Mouse (Mus musculus): ENCODE measurements around the gene Gipc1. TPM values are rescaled to one million over a fixed set of nuclear protein-coding genes. Genes with fewer than 3 reads are reported as not detected.

The Gipc1 gene
- total RNA-seq, 2 experiments from 2014 or later, result 84.0 to 86.7 TPM

DNA sequence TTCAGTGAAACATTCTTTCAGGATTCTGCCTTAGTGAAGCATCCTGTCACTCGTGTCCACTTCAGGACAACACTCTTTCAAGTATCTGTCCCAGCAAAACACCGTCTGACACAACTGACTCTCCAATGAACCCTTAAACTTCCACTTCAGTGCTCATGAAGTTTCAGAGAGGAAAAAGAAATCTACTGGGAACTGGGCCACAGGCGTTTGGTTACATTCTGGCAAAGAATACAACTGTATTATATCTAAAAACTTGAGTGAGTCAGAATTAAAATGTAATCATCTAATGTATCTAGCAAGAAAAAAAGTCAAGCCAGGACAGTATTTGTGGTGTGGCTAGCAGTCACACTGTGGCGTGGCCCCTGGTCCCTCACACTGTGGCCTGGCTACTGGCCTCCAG lies 13.6 kb upstream of the Gipc1 start:
- intact Hi-C loops (cut with DNase I), result no loop called here
- DNase-seq (ENCODE audit: extremely low spot score in 1 of 2, low spot score in 2 of 2), result no peak

DNA sequence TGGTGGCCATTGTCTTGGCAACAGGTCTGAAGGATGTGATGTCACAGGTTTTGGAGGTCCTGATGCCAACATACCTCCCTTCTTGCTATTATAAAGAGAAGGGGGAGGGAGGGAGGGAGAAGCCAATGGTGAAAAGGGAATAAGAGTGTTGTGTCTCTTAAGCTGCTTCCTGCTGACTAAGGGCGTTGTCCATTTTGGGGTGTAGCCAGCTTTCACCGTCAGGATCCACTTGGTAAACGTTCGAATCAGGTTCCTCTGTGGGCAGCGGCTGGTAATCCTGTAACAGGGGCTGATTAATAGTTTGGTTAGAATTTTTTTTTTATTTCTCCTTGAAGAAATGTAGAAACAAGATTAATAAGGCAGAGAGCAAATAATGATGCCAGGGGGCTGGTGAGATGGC lies 12.8 kb upstream of the Gipc1 start:
- no peak for DNase-seq (ENCODE audit: extremely low spot score in 1 of 2, low spot score in 2 of 2)
- intact Hi-C loops (cut with DNase I), result no loop called here

DNA sequence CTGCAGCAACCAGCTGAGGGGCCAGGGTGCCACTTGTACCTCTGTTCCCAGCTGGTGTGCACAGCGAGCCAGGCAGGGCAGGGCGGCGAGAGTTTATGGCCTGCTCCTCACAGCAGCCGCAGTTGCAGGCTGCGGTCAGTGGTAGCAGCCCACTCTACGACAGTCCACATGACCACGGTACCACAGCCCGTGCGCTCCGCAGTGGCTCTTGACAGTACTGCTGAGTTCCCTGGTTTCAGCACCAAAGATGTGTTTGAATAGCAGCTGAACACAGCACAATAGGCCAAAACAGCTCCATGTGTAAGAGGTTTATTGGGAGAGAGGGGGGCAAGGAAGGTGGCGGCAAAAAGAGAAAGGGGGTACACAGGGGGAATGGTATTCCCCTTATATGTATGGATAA lies 5.0 kb upstream of the Gipc1 start:
- DNase-seq (ENCODE audit: extremely low spot score in 1 of 2, low spot score in 2 of 2), result no peak
- intact Hi-C loops (cut with DNase I), result no loop called here

DNA sequence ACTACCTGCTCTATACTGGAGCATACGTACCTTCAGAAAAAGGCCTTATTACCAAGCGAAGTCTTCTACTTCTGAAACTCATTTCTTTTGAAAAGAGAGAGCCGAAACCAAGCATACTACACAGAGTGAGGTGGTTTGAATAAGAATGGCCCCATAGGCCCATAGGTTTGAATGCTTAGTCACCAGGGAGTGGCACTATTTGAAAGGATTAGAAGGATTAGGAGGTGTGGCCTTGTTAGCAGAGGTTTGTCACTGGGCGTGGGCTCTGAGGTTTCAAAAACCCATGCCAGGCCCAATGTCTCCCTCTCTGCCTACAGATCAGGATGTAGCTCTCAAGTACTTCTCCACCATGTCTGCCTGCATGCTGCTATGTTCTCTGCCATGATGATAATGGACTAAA lies 4.4 kb upstream of the Gipc1 start:
- intact Hi-C loops (cut with DNase I), result no loop called here
- no peak for DNase-seq (ENCODE audit: extremely low spot score in 1 of 2, low spot score in 2 of 2)

DNA sequence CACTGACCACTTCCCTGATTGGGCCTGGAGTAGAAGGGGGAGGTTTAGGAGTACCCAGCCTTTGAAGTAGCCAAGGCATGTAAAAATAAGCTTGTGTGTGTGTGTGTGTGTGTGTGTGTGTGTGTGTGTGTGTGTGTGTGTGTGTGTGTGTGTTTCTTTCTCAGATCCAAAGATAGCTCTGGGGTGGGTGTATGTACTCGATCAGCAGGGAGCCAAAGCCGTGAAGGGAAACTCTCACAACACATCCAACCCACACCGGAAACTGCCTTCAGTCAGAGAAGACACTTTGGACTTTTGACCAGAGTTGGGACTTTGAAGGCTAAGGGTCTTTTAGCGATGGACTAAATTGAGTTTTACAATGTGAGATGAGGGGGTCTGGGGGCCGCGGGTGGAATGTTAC lies 2.8 kb upstream of the Gipc1 start:
- intact Hi-C loops (cut with DNase I), result no loop called here
- DNase-seq (ENCODE audit: extremely low spot score in 1 of 2, low spot score in 2 of 2), result no peak

DNA sequence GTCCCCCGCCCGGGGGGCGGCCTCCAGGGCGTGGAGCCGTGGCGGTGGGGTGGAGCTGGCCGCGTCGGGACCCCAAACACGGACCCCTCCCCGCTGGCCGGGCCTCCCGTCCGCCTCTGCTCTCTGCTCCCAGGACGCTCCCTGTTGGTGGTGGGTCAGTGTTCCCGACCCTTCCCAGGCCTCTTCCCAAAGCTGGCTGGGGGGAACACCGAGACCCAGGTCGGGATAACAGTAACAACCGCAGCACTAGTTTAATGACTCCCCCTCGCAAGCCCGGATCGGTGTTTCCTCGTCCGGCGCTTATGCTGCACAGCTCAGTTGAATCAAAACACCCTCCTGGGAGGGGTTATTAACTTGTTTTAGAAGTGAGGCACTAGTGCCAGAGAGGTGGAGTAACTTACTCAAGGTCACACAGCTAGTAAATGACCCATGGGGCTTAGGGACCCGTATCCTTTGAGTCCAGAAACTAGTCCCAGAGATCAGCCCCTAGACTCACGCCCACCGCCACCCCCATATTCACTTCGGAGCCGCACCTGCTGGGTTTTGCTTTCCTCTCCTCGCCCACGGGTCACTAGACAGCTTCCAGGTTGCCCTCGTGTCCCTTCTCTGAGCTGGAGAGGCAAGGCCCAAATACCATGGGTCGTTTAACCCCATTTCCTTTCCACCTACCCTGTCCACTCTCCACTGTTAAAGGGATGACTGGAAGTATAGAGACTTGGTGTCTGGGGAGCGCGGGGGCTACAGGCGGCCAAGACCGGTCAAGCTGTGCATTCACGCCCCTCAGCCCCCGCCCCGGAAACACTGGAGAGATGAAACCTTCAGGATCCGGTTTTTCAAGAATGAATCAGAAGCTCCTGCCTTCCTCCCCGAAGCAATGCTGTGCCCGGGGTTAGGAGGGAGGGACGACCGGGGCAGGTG lies 526 bp downstream of the Gipc1 start:
- intact Hi-C loops (cut with DNase I), result no loop called here

DNA sequence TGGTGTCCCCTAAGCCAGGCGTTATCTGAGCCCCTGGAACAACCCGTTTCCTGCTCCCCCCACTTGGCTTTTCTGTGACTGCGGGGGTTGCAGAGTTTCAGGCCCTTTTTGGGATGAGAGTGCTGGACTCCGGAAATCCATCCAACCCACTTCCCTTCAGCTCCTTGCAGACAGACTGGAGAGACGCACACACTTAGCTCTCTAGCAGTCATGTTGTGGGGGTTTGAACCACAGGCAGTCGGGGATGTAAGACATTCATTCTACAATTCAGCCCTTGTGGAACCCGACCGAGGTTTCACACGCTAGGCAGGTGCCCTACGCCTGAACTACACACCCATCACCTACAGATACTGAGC lies 1.2 kb downstream of the Gipc1 start:
- no peak for DNase-seq (ENCODE audit: extremely low spot score in 1 of 2, low spot score in 2 of 2)
- intact Hi-C loops (cut with DNase I), result no loop called here

More for the DNA sequence above, 526 bp downstream of the Gipc1 start:
- DNase-seq (ENCODE audit: extremely low spot score in 1 of 2, low spot score in 2 of 2), result peak in 1 of 2 experiments; percentile 61

DNA sequence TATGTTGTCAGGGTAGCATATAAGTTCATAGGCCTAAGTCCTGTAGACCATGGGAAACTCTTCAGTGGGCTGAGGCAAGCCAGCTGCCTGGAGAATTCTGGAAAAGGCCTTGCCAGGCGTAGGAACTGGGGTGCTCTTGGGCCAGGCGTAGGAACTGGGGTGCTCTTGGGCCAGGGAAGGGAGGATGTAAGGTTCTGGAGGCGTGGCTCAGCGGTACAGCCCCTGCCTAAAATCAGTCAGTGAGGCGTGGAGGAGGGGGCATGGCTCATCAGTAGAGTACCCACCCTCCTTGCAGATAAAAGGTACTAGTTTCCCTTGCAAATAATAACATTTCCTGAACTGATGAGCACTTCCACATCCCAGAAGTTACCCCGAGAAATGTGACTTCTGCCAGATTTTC lies 2.2 kb downstream of the Gipc1 start:
- intact Hi-C loops (cut with DNase I), result no loop called here
- no peak for DNase-seq (ENCODE audit: extremely low spot score in 1 of 2, low spot score in 2 of 2)

DNA sequence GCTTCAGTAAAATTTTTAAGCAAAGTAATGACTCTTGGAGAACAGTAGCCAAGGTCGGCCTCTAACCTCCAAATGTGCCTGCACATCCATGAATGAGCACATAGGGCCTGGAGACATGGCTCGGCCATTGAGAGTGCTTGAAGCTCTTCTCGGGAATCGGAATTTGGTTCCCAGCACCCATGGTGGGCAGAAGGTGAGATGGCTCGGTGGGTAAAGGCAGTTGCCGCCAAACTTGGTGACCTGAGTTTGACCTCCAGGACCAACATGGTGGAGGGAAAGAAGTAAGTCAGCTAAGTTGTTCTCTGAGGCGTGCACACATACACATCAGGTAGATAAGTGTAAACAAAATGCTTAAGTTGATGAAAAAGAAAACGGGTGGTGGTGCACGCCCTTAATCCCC lies 3.6 kb downstream of the Gipc1 start:
- intact Hi-C loops (cut with DNase I), result no loop called here
- no peak for DNase-seq (ENCODE audit: extremely low spot score in 1 of 2, low spot score in 2 of 2)

DNA sequence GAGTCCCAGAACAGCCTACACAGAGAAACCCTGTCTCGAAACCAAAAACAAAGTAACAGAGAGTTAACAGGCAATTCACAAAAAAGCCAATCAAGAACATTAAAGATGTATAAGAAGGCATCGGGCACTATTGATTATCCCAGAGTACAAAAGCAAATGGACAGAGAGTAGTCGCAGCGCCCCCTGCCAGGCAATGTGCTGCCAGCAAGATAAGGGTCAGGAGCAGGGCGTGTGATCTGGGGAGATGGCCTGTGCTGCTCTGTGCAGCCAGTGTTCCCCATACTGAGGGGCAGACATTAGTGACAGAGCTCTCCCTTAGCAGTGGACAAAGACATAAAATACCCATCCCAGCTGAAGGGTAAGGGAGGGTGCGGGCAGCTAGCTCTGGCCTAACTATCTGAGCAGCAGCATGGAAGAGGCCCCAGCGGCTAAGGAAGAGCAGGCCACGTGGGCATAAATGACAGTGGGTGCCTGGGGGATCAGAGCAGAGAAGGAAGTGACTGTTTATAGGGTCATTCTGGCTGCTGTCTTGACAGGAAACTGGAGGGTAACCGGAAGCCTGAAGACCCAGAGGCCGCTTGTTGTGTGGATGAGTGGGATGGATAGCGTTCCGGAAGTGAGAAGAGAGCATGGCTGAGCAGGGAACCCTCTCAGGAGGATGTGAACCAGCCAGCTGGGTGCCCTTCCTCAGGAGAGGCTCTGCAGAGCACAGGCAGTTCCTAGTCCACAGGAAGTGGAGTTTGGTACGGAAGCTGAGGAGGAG lies 4.2 kb downstream of the Gipc1 start:
- peak in 1 of 2 experiments; percentile 57 for DNase-seq (ENCODE audit: extremely low spot score in 1 of 2, low spot score in 2 of 2)
- intact Hi-C loops (cut with DNase I), result no loop called here

DNA sequence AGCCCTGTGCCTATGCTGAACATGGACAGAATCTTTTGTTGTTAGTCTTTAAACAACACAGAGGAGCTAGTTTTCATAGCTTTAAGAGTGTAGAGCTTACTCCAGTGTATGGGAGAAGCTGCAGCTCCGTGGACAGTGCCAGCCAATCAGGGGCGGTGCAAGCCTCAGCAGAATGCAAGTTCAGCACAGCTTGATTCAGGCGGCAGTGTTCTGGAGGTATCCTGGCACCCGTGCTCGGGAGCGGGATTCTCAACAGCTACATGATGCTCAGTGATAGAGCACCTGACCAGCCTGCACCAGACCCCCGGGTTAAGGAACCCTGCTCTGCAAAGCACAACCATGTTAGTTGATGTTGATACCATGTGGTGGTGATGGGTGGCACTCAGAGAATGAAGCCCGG lies 8.1 kb downstream of the Gipc1 start:
- no peak for DNase-seq (ENCODE audit: extremely low spot score in 1 of 2, low spot score in 2 of 2)
- intact Hi-C loops (cut with DNase I), result no loop called here

DNA sequence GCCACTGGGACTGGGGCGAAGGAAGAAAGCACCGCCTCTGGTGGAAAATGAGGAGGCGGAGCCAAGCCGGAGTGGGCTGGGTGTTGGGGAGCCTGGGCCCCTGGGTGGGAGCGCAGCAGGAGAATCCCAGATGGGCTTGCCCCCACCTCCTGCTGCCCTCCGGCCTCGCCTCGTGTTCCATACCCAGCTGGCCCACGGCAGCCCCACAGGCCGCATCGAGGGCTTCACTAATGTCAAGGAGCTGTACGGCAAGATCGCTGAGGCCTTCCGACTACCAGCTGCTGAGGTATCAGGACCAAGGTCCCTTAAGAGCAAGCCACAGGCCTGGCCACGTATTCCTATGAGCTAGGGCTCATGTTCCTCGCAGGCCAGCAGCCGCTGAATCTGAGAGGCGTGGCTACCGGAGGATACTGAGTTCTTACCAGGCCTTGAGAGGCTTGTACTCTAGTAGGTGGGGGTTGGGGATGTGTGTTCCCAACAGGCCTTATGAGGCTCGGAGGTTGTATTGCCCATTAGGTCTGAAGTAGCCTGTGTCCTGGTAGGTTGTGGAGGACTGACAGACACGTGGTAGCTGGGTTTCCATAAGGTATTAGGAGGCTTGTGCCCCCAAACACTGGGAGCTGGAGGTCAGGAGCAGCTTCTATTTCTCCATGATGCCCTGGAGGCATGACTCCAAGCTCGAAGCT lies 8.7 kb downstream of the Gipc1 start:
- intact Hi-C loops (cut with DNase I), result no loop called here
- DNase-seq (ENCODE audit: extremely low spot score in 1 of 2, low spot score in 2 of 2), result peak in 1 of 2 experiments; percentile 61

DNA sequence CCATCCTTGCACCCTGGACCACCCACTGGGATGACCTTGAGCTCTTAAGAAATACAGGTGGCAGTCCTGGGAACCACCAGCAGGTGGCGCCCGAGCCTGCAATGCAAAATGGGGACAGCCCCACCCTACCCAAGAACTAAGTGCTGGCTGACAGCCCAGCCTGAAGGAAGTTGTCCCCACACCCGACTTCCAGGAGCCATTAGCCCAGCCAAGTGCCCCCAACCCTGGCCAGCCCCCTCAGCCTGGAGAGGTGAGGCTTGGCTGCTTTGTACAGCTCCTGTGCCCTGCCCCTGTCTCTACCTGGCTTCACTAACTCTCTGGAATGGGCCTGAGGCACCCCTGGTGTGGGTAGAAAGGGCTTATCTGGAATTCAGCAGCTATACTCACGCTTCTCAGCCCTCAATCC lies 9.9 kb downstream of the Gipc1 start:
- intact Hi-C loops (cut with DNase I), result no loop called here
- DNase-seq (ENCODE audit: extremely low spot score in 1 of 2, low spot score in 2 of 2), result peak; percentile 82 to 94

DNA sequence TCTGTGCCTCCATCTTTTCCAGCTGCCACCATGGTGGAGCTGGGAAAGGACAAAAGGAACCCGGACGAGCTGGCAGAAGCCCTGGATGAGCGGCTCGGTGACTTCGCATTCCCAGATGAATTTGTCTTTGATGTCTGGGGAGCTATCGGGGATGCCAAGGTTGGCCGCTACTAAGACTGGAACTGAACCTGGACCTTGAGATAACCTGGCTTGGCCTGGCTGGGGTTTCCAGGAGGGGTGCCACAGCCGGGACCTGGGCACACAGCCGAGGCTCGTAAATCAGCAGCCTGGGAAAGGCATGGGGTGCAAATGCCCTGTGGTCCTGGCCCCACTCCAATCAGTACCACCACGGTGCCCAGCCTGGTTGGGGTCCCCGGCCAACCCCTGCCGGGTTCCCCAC lies 11.6 kb downstream of the Gipc1 start:
- DNase-seq (ENCODE audit: extremely low spot score in 1 of 2, low spot score in 2 of 2), result peak in 1 of 2 experiments; percentile 49
- intact Hi-C loops (cut with DNase I), result no loop called here

DNA sequence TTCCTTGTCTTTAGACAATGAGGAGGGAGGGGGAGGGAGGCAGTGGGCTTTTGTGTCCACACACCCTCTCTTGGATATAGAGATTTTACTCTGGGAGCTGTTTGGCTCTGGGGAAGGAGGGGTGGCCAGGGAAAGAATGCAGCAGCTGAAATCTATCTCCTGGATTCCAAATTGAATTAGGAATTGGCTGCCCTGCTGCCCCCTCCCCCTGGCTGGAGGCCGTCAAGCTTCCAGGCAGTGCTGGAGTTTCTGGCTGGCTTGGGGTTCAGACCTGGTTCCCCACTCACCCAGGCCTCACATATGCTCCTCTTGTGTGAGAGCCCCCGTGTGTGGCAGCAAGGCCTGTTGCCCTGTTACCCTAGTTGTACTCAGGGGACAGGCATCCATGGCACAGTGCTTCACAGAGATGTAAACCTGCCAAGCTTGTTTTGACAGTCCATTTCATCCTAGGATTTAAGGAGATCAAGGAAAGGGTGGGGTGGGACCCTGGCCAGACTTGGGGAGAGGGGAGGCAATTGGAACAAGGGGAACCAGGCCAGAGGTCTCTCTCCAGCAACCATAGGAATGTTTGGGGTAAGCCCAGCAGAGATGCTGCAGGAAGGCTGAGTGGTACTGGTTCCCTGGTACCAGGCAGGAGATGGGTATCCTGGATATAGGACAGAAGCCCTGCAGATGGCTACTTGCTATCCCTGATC lies 12.6 kb downstream of the Gipc1 start:
- no peak for DNase-seq (ENCODE audit: extremely low spot score in 1 of 2, low spot score in 2 of 2)

DNA sequence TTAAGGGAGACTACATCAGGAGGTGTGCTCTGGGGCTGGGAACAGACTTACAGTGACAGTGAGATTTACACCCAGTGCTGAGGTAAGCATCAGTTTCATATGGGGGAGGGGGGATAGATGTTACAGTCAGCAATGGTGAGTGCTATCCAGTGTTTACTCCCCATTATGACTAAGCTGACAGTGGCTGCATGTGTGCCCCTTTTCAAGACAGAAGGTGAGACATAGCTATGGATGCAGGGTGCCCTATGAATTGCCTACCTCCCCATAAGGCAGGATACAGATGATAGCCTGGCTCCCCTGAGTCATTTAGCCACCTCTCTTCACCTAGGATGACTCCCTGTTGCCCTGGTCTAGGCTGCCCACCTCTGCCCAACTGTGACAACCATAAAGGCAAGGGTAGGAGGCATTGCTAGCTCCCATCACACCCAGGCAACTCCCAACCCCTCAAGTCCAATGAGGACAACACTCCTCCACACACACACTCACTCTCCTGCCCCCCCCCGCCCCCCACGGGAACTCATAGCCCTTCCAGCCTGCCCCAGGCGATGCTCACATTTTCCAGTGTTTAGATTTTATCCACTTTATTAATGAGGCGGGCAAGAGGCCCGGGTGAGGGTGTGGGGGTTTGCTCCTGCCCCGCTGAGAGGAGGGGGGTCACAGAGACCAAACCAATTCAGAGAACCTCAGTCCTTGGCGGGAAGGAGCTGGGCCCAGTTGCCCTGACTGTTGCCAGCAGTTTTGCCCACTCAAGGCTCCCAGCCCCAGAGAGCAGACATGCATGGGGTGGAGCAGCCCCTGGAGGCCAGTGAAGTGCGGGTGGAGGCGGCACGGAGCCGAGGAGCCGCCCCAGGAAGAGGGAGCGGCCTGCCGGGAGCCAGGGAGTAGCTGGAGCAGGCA lies 13.7 kb downstream of the Gipc1 start, which contains the start of gene Ptger1:
Gene Ptger1 (plus strand): TSS at position 710 of the 897 bp plus-strand sequence.
- intact Hi-C loops (cut with DNase I), result no loop called here
- DNase-seq (ENCODE audit: extremely low spot score in 1 of 2, low spot score in 2 of 2), result peak in 1 of 2 experiments; percentile 76

More for the DNA sequence above, 12.6 kb downstream of the Gipc1 start:
- intact Hi-C loops (cut with DNase I), result no loop called here

DNA sequence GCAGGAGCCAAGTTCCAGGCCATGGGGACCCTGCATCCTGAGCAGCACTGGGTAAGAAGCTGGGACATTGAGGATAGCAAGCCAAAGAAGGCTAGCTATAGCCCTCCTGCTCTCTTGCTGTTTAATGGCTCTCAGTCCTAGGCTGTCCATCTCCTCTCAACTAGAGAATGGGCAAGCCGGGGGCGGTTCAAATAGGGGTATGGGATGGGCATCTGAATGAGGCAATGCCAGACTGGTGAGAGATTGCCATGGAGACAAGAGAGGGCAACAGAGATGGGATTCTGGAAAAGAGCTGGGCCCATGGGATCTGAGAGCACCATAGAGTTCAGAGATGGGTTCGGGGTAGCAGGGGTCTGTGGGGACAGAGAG lies 14.4 kb downstream of the Gipc1 start:
- DNase-seq (ENCODE audit: extremely low spot score in 1 of 2, low spot score in 2 of 2), result no peak
- intact Hi-C loops (cut with DNase I), result no loop called here

DNA sequence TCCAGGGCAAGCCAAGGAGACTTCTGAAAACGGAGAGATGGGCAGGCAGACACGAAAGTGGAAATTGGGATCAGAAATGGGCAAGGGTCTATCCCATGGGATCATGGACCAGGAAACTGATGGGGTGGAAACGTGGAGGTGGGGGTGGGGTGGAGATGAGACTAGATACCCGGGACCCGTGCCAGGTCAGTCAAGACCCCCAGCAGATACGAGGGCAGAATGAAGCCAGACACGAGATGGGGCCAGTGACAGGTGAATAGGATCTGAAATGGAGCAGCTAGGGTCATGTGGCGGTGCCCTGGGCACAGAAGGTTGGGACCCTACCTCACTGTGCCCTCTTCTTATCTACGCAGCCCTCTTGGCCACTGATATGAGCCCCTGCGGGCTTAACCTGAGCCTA lies 15.0 kb downstream of the Gipc1 start:
- peak in 1 of 2 experiments; percentile 44 for DNase-seq (ENCODE audit: extremely low spot score in 1 of 2, low spot score in 2 of 2)
- intact Hi-C loops (cut with DNase I), result no loop called here
